23 mouse cellular contexts compared by ENCODE assay signal in genomic region chr2:181378701-181379100, GRCm38 (mm10).
"Had no signal": no experiment of that assay in that cellular context is flagged by ENCODE, and none has a peak within 500 bp of the region (broad histone marks: within the 10 kb centered on the region; RNA-seq: fewer than 3 reads in every experiment).

No protein-coding gene starts in this region.

- DNase-seq: gastrocnemius, postnatal 14 days; gastrocnemius, postnatal 36 days; heart, adult 2 months; heart, postnatal 14 days; heart, postnatal 36 days; kidney, adult 11 months; kidney, adult 2 months; kidney, adult 9 months; kidney, postnatal 14 days; kidney, postnatal 36 days; layer of hippocampus, adult 9-11 months; layer of hippocampus, postnatal 36 days; liver; liver, embryonic 13.5 days had no signal

- H3K27ac ChIP-seq: heart, adult 2 months; heart, embryonic 13.5 days; heart, embryonic 15.5 days; hindbrain, embryonic 13.5 days; hindbrain, embryonic 15.5 days; hindbrain, postnatal 0 days; kidney, embryonic 15.5 days; kidney, postnatal 0 days; limb, embryonic 10.5 days; limb, embryonic 12.5 days; liver, embryonic 13.5 days had no signal

- H3K27me3 ChIP-seq: heart, embryonic 13.5 days; heart, embryonic 15.5 days; hindbrain, embryonic 13.5 days; hindbrain, embryonic 15.5 days; kidney, embryonic 15.5 days; limb, embryonic 12.5 days; liver, embryonic 13.5 days had no signal

- H3K4me3 ChIP-seq: heart, adult 2 months; heart, embryonic 13.5 days; heart, embryonic 15.5 days; hindbrain, embryonic 13.5 days; hindbrain, embryonic 15.5 days; kidney, embryonic 15.5 days; limb, embryonic 10.5 days; limb, embryonic 12.5 days; liver, embryonic 13.5 days had no signal

- H3K4me1 ChIP-seq: heart, embryonic 15.5 days; hindbrain, embryonic 13.5 days; hindbrain, embryonic 15.5 days; kidney, embryonic 15.5 days; limb, embryonic 10.5 days; limb, embryonic 12.5 days had no signal
